Mouse (Mus musculus) neural tube, embryonic 10.5 days (tissue): ENCODE measurements around the gene Cog3.

ENCODE experiments used
- DNase-seq: peaks from one replicate; pipeline ENCODE4 v3.0.0-alpha.2; 2017; ENCODE audit warnings: low spot score; ENCODE audit errors: extremely low spot score

The Cog3 gene

GRCm38 (mm10) chr14:75761028-75761805 is 6.9 kb upstream of the Cog3 start:
- no peak for DNase-seq

- no peak for DNase-seq
Observed at GRCm38 (mm10) chr14:75758401-75758800, 4.1 kb upstream of the Cog3 start.

- DNase-seq: no peak
Observed at GRCm38 (mm10) chr14:75757821-75758220, 3.5 kb upstream of the Cog3 start.

GRCm38 (mm10) chr14:75756971-75757370 is 2.7 kb upstream of the Cog3 start:
- no peak for DNase-seq

GRCm38 (mm10) chr14:75753206-75753605 is 1.1 kb downstream of the Cog3 start:
- no peak for DNase-seq

GRCm38 (mm10) chr14:75751040-75751439 is 3.3 kb downstream of the Cog3 start:
- no peak for DNase-seq

GRCm38 (mm10) chr14:75749123-75749522 is 5.2 kb downstream of the Cog3 start:
- DNase-seq: no peak

GRCm38 (mm10) chr14:75747960-75748359 is 6.4 kb downstream of the Cog3 start:
- DNase-seq: no peak

GRCm38 (mm10) chr14:75741904-75742303 is 12.4 kb downstream of the Cog3 start:
- no peak for DNase-seq

GRCm38 (mm10) chr14:75735597-75735996 is 18.7 kb downstream of the Cog3 start:
- no peak for DNase-seq

- no peak for DNase-seq
Observed at GRCm38 (mm10) chr14:75732631-75733030, 21.7 kb downstream of the Cog3 start.

- DNase-seq: no peak
Observed at GRCm38 (mm10) chr14:75731361-75731760, 23.0 kb downstream of the Cog3 start.

GRCm38 (mm10) chr14:75728111-75728510 is 26.2 kb downstream of the Cog3 start:
- no peak for DNase-seq

- no peak for DNase-seq
Observed at GRCm38 (mm10) chr14:75727046-75727445, 27.3 kb downstream of the Cog3 start.

GRCm38 (mm10) chr14:75722816-75723215 is 31.5 kb downstream of the Cog3 start:
- DNase-seq: no peak

- peak; percentile 50 for DNase-seq
Observed at GRCm38 (mm10) chr14:75721977-75722563, 32.2 kb downstream of the Cog3 start.

- no peak for DNase-seq
Observed at GRCm38 (mm10) chr14:75720121-75720520, 34.2 kb downstream of the Cog3 start.

GRCm38 (mm10) chr14:75716410-75716809 is 37.9 kb downstream of the Cog3 start:
- no peak for DNase-seq

- no peak for DNase-seq
Observed at GRCm38 (mm10) chr14:75713661-75714060, 40.7 kb downstream of the Cog3 start.

- DNase-seq: no peak
Observed at GRCm38 (mm10) chr14:75712687-75713086, 41.6 kb downstream of the Cog3 start.

GRCm38 (mm10) chr14:75711731-75712130 is 42.6 kb downstream of the Cog3 start:
- DNase-seq: no peak

GRCm38 (mm10) chr14:75708986-75709385 is 45.3 kb downstream of the Cog3 start:
- DNase-seq: no peak

GRCm38 (mm10) chr14:75707771-75708170 is 46.5 kb downstream of the Cog3 start:
- DNase-seq: no peak
